Mouse (Mus musculus): ENCODE results near the gene Far1. TPM values are rescaled to one million over a fixed set of nuclear protein-coding genes. Genes with fewer than 3 reads are reported as not detected.

Gene Far1
- polyA plus RNA-seq, 1 experiment from 2014 or later, result 90.7 TPM

GRCm38 (mm10) chr7:113614198-113614927 lies 100.7 kb downstream of the Far1 start:
- no peak overlapping the region for H3K4me3 ChIP-seq
- H3K9me3 ChIP-seq, result no peaks in the 10 kb centered on the region
- no peak overlapping the region for H3K4me2 ChIP-seq (replicated peaks)
- H3K27ac ChIP-seq, result no peak overlapping the region
- 0 out of 2 replicates have a peak, but pooled peaks cover 3% of the 10 kb centered on the region for H3K27me3 ChIP-seq
- H3K9ac ChIP-seq, result no peak overlapping the region
- 84% methylated on average over 10 of the region's 10 CpGs for WGBS
- no peak for ATAC-seq (ENCODE audit: low FRiP score, low read depth)
- H3K36me3 ChIP-seq, result no peaks in the 10 kb centered on the region
- no peaks in the 10 kb centered on the region for H3K4me1 ChIP-seq

GRCm38 (mm10) chr7:113619166-113619565 lies 105.5 kb downstream of the Far1 start:
- 83% methylated on average over 2 of the region's 2 CpGs for WGBS

GRCm38 (mm10) chr7:113619768-113620167 lies 106.1 kb downstream of the Far1 start:
- Histone ChIP-seq H3K4me2 (replicated peaks) (no peak overlapping the region), H3K4me3 (no peak overlapping the region), H3K27me3 (no peaks in the 10 kb centered on the region), H3K4me1 (no peaks in the 10 kb centered on the region), H3K9me3 (no peaks in the 10 kb centered on the region), H3K27ac (no peak overlapping the region), H3K36me3 (no peaks in the 10 kb centered on the region), H3K9ac (no peak overlapping the region)
- WGBS, result 81% methylated on average over 9 of the region's 9 CpGs
- ATAC-seq (ENCODE audit: low FRiP score, low read depth), result no peak

More at GRCm38 (mm10) chr7:113619166-113619565, 105.5 kb downstream of the Far1 start:
- Histone ChIP-seq H3K4me3 (no peak overlapping the region), H3K4me1 (no peaks in the 10 kb centered on the region), H3K27me3 (no peaks in the 10 kb centered on the region), H3K4me2 (replicated peaks) (no peak overlapping the region), H3K9ac (no peak overlapping the region), H3K27ac (no peak overlapping the region), H3K9me3 (no peaks in the 10 kb centered on the region), H3K36me3 (no peaks in the 10 kb centered on the region)
- no peak for ATAC-seq (ENCODE audit: low FRiP score, low read depth)

Other genes starting within 250 kb of the Far1 start
- gene Btbd10, start 144.4 kb upstream of the Far1 start, polyA plus RNA-seq (2015; fragmentation: Nextera tagmentation; extraction: Ambion mirVana), result 28.7 and 30.9 TPM in 2 replicates
- not detected in 2 replicates for gene Pth, start 125.3 kb upstream of the Far1 start, polyA plus RNA-seq (2015; fragmentation: Nextera tagmentation; extraction: Ambion mirVana)